Mouse (Mus musculus): Measurements from ENCODE around the gene Sesn3.
"Not testable (repeated sequence)": the region's sequence is repeated elsewhere in the genome, so short reads cannot be mapped to it uniquely, and the experiment has no call there.

DNA sequence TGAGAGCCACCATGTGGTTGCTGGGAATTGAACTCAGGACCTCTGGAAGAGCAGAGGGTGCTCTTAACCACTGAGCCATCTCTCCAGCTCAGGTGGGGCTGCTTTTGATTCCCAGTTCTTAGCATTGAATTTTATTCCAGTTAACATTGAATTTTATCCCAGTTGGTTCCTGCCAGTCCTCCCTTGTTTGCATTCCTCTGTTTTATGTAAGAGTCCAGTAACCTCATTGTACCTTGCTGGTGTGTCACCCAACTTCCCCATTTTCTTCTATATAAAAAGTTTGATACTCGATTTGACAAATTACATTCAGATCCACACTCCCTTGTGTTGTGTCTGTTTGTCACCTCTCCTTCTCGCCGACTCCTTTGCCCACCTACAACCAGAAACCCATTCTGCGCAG, 71.0 kb downstream of the Sesn3 start:
- not testable (repeated sequence) for TF ChIP-seq TCF12 (IDR thresholded peaks at IDR 0.05; ENCODE audit: low read depth, low read length); CTCF (IDR thresholded peaks at IDR 0.05 in 2 of 3, conservative IDR thresholded peaks at IDR 0.05 in 1 of 3; ENCODE audit: control insufficient read depth in 1 of 3, insufficient read depth in 1 of 3, low read depth in 2 of 3, low read length in 3 of 3, poor library complexity in 1 of 3, severe bottlenecking in 1 of 3); MAX (IDR thresholded peaks at IDR 0.05; ENCODE audit: low read length); BHLHE40 (IDR thresholded peaks at IDR 0.05; ENCODE audit: borderline replicate concordance, low read depth, low read length); POLR2A (IDR thresholded peaks at IDR 0.05; ENCODE audit: control insufficient read depth in 1 of 2, insufficient read depth in 1 of 2, low read depth in 1 of 2, low read length in 2 of 2, poor library complexity in 1 of 2); HCFC1 (IDR thresholded peaks at IDR 0.05; ENCODE audit: low read depth, low read length); GATA1 (IDR thresholded peaks at IDR 0.05; ENCODE audit: low read depth, low read length); ETS1 (IDR thresholded peaks at IDR 0.05; ENCODE audit: low read depth, low read length); POLR2AphosphoS5 (IDR thresholded peaks at IDR 0.05; ENCODE audit: borderline replicate concordance, low read depth, low read length); JUND (IDR thresholded peaks at IDR 0.05; ENCODE audit: low read depth, low read length); EP300 (IDR thresholded peaks at IDR 0.05; ENCODE audit: low read depth in 1 of 2, low read length in 2 of 2)

All from MEL (cell line).